Mouse (Mus musculus) megakaryocyte progenitor cell, adult 5-6 weeks (primary cell): Measurements from ENCODE around the gene Apoc1. TPM values are rescaled to one million over a fixed set of nuclear protein-coding genes. Genes with fewer than 3 reads are reported as not detected.

Experiments used
- ATAC-seq: replicated peaks from 2 replicates; pipeline ENCODE4 v1.8.0; 2016; ENCODE audit warnings: mild to moderate bottlenecking, moderate TSS enrichment, inconsistent platforms; ENCODE audit not compliant: poor library complexity
- total RNA-seq, 2 experiments: library from RNA; stranded (forward) in 1 of 2; stranded (reverse) in 1 of 2; fragments of 157-497, 149-512 nt in 1 of 2; fragments of 200-1000 nt in 1 of 2; gene quantifications; 2 replicates each; pipeline versions ENCODE4 v1.2.3 to v1.2.4; 2015 to 2017

Gene Apoc1
- total RNA-seq (2015) (0.79 and 2.0 TPM in 2 replicates), total RNA-seq (2017) (1.1 and 6.4 TPM in 2 replicates)

GRCm38 (mm10) chr7:19691873-19692865 lies at the start of gene Apoc1:
TSS of gene Apoc1 (minus strand) at chr7:19692660.
- ATAC-seq = no peak

- ATAC-seq = no peak
Measured at GRCm38 (mm10) chr7:19741329-19742031, 49.0 kb upstream of the Apoc1 start.

- ATAC-seq = 0 out of 2 replicates have a peak, but pooled peaks have one; percentile 9
Measured at GRCm38 (mm10) chr7:19740269-19740668, 47.8 kb upstream of the Apoc1 start.

DNA sequence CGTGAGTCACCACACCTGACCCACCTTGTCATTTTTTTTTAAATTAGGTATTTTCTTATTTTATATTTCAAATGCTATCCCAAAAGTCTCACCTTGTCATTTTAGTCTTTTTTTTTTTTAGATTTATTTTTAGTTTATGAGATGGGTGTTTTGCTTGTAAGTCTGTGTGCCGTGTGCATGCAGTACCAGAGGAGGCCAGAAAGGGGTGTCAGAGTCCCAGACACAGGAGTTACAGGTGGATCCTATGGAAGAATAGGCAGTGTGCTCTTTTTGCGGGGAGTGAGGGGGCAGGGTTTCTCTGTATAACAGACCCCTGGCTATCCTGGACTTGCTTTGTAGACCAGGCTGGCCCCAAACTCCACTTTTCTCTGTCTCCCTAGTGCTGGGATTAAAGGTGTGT lies 46.3 kb upstream of the Apoc1 start:
- ATAC-seq = no peak

DNA sequence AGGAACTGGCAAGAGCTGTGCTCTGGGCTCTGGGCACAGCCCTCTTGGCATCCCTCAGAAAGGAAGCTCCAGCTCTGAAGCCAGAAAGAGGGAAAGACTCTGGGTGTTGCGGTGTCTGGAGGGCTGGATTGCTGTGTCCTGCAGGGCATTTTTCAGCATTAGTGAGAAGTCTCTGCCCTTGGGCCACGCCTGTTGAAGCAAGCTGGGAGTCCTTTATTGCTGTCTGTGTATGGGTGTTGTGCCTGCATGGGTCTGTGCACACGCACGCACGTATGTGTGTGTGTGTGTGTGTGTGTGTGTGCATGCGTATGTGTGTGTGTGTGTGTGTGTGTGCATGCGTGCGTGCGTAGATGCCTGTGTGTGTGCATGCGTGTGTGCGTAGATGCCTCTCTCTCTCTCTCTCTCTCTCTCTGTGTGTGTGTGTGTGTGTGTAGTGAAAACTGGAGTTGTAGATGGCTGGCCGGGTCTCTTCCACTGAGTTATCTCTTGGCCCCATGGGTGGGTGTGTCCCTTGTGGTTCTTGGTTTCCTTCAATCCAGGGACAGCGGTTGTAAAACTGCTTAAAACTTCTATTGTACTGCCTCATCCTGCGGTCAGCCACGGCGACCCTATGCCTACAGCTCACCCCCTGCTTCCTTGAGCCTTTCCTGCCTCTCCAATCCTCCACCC lies 44.1 kb upstream of the Apoc1 start:
- peak; percentile 87 for ATAC-seq

GRCm38 (mm10) chr7:19734178-19734666 lies 41.8 kb upstream of the Apoc1 start:
- ATAC-seq = no peak

GRCm38 (mm10) chr7:19726541-19726940 lies 34.1 kb upstream of the Apoc1 start:
- ATAC-seq = peak; percentile 64

GRCm38 (mm10) chr7:19724167-19724566 lies 31.7 kb upstream of the Apoc1 start:
- ATAC-seq = no peak

- ATAC-seq = peak; percentile 37
Measured at GRCm38 (mm10) chr7:19722754-19723195, 30.3 kb upstream of the Apoc1 start.

DNA sequence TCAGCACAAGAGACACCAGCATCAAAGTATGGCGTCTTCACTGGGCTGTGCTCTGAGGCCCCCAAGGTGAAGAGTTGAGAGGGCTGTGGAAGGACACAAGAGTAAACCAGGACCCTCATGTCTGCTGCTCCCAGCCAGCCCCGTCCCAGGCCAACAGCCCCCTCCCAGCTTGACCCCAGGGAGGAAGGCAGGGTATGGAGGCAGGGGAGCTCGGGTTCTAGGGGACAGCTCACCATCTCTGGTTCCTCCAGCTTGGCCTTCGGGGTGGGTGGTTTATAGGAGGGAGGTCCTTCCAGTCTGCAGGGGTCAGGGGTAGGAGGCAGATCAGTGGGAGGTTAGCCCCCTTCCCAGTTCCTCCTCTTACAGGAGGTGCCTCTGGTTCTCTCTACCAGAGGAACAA lies 26.7 kb upstream of the Apoc1 start:
- no peak for ATAC-seq

DNA sequence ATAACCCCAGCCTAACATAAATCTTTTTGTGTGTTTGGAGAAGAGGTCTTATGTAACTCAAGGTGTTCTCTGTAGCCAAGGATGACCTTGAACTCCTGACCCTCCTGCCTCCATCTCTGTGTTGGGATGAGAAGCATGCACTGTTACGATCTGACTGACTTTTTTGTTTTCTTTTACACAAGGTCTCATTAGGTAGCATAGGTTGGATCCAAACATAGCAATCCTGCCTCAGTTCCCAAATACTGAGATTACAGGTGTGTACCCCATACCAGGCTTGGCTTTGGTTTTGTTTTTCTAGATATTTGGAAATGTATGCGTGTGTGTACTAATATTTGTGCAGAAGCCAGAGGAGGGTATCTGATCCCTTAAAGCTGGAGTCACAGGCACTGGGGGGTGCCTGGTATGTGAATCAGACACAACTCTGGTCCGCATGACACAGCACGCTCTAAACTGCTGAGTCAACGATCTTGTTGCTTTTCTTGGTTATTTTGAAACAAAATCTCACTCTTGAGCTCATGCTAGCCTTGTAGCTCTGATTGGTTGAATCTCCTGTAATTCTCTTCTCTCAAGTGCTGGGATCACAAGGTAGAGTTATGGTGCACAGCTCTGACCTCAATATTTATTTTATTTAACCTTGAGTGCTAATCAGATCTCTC lies 26.0 kb upstream of the Apoc1 start:
- ATAC-seq = no peak

GRCm38 (mm10) chr7:19717346-19717745 lies 24.9 kb upstream of the Apoc1 start:
- no peak for ATAC-seq

GRCm38 (mm10) chr7:19716822-19717221 lies 24.4 kb upstream of the Apoc1 start:
- ATAC-seq = no peak

- peak; percentile 1; the same call in 1 of the 2 replicates for ATAC-seq
Measured at GRCm38 (mm10) chr7:19716055-19716682, 23.7 kb upstream of the Apoc1 start.

DNA sequence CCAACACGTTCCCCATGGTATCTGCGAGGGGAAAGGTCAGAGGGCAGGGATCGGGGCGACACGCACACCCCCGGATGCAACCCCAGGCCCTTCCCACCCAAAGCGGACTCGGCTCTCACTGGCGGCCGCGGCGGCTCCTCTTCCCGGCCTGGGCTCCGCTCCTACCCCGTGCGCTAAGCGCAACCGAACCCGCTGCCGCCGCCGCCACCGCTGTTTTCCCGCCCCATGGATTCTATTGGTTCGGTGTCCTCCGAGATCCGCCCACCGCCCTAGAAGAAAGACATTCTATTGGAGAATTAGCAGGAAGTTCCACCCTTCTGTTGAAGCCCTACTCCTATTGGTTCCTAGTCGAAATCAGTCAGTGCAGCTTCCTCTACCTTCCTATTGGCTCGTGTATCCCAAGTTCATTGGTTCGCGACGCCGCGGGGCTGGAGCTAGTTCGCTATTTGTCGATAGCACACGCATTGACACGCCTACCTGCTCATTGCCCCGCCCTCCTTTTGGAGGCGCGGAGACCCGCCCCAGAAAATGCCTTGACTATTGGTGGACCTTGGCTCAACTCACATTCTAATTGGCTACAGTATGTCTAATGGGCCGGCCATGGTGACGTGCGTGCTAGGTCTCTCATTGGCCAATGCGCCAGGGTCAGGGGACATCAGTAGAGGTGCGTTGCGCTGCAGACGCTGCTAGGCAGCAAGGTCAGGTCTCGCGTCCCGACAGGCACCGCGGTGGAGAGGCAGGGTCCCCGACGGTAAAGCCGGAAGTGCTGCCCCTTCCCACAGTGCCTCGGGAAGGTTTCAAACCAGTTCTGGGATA lies 23.0 kb upstream of the Apoc1 start, which contains the start of gene Tomm40:
Gene Tomm40 (minus strand): TSS at position 200 of the 816 bp plus-strand sequence.
- peak; percentile 81 for ATAC-seq

- no peak for ATAC-seq
Measured at GRCm38 (mm10) chr7:19714836-19715235, 22.4 kb upstream of the Apoc1 start.

GRCm38 (mm10) chr7:19713598-19713997 lies 21.1 kb upstream of the Apoc1 start:
- ATAC-seq = no peak

GRCm38 (mm10) chr7:19713196-19713595 lies 20.7 kb upstream of the Apoc1 start:
- ATAC-seq = no peak

GRCm38 (mm10) chr7:19712414-19712813 lies 20.0 kb upstream of the Apoc1 start:
- ATAC-seq = no peak
